Mouse (Mus musculus): ENCODE results near the gene Tars.

- no peak for TF ChIP-seq CTCF (IDR thresholded peaks at IDR 0.05; ENCODE audit: low read depth)
- no peak for TF ChIP-seq EP300 (IDR thresholded peaks at IDR 0.05; ENCODE audit: low read depth)
Observed at GRCm38 (mm10) chr15:11392903-11393302, 6.6 kb downstream of the Tars start.
